Mouse (Mus musculus) embryo, embryonic 9.5 days (tissue): Measurements from ENCODE around the gene Ddah2.
"Not testable (repeated sequence)": the region's sequence is repeated elsewhere in the genome, so short reads cannot be mapped to it uniquely, and the experiment has no call there.

ENCODE experiments used
- DNase-seq: peaks from one replicate; pipeline ENCODE4 v3.0.0-alpha.2; 2017; ENCODE audit errors: extremely low spot score

The Ddah2 gene

DNA sequence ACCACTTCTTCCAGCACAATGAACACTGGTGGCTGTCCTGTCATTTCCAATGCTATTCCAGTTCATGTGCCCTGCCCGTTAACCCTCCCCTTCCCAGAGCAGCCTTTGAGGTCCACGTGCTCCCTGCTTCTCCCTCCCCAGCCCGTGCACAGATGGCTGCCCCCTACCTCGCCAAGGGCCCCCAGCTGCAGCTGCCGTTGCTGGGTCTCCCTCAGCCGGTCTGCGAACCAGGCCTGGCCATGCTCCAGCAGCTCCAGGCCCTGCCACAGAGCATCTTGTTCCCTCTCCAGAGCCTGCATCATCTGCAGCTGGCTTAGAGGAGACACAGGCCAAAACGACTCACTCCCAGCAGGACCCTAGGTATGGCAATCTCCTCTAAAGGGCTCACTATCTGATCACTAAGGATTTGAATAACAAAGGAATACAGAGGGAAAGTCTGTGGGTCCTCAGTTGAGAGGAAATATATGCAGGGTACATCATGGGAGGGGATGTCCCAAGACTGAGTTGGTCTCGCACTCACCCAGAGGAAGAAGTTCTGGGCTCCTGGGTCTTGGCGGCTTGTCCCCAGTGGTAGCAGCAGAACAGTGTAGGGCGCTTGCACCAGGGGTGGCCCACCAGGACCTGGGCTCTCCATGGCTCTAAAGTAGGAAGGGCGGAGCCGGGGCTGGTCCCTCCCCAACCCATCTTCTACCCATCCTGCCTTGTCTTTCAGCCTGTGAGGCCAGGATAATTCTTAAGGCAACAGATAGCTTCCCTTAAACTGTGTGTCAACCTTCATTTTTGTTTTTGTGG is 31.4 kb upstream of the Ddah2 start, which contains the start of gene Sapcd1:
Gene Sapcd1, minus strand, starts transcription at position 740 of the 792 bp plus-strand sequence.
- DNase-seq, result no peak

DNA sequence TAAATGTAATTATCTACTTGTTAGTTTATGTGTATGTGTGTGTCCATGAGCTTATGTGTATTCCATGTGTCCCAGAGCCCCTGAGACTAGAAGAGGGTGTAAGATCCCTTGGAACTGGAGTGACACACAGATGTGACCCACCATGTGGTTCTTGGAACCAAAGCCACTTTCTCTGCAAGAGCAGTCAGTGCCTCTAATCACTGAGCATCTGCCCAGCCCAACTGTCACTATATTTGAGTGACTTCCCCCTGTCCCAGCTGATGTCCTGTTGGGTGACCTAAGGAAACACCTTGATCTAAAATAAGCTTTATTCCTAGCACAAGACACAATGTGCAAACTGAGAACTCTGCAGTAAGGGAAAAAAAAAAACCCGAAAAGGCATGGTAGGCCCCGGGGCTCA is 30.5 kb upstream of the Ddah2 start:
- DNase-seq, result no peak

DNA sequence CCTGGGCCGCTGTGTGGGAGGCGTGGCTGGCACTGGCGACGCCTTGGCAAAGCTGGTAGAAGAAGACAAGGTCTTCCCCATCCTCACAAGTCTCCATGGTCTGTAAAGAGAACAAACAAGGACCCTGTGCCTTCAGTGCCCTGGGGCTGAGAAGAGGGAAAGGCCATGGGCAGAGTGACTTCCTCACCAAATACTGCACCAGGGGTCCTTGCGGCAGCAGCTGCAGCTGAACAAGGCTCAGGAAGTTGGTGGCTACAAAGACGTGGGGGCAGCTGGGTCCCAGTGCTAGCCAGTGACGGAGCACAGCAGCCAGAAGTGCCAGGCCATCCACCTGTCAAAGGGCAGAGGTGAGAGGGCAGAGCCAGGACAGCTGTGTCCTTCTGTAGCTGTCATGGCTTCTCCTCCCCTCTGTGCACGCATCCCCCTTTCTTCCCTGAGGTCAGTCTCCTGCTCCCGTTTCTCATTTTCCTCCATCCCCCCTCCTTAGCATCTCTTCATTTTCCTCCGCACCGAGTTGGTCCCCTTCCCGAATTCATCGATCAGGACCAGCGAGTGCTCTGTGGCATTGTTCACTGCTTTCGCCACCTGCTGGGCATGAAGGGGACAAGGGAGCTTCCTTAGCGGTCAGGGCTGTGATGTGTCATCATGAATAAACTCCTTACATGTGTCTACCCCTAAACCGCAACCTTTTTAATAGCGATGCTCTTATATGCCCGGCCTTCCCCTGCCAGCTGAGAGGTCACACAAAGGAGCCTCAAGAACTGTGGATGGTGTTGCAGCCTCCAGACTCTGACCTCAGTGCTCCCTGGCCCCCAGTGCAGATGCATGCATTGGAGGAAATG is 28.9 kb upstream of the Ddah2 start:
- no peak for DNase-seq

DNA sequence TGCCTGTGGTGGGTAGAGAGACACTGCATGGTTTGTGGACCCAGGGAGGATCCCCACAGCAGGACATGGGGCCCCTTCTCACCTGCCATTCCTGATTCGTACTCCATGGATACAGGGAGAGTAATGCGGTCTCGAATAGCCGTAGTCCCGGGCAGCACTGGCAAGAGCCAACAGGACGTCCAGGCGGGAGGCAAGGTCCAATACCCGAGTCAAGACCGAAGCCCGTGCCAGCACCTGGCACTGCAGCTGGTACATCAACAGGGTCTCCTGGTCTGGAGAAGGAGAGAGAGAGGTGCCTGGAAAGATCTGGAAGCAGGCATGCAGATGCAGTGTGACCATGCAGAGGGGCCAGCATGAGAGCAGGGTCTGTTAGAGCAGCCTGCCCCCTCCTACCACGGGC is 27.6 kb upstream of the Ddah2 start:
- no peak for DNase-seq

DNA sequence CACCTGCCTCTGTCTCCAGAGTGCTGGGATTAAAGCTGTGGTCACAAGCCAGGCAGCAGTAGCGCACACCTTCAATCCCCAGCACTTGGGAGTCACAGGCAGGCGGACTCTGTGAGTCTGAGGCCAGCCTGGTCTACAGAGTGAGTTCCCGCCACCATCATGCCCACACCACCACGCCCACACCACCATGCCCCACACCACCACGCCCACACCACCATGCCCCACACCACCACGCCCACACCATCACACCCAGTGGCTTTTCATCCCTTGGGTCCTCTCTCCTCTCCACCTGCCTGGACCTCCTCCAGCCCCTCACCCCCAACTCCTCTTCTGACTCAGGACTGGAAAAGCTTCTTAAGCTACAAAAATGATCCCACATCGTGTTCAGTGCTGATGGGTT is 27.0 kb upstream of the Ddah2 start:
- no peak for DNase-seq

DNA sequence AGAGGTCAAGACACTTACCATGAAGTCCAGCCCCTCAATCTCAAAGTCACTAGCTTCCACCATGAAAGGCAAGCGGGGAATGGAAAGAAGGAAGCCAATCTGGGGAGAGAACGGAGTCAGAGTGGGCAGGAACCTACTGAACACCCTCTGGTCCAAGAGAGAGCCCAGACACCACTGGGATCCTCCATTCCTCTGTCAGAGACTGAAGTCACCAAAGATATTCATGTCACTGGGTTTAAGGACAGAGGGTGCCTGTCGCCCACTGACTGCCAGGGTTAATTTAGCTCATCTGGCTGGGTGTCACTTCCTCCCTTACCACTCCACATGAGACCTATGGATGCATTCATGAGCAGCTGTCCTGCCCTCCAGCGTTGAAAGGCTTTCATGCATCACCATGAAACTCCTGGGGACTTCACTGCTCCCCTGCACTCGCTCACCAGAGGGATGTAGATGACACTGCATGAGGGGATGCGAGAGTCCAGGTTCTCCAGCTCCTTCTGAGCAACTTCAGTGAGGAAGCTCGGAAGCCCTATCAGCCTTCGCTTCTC is 26.4 kb upstream of the Ddah2 start:
- DNase-seq, result no peak

DNA sequence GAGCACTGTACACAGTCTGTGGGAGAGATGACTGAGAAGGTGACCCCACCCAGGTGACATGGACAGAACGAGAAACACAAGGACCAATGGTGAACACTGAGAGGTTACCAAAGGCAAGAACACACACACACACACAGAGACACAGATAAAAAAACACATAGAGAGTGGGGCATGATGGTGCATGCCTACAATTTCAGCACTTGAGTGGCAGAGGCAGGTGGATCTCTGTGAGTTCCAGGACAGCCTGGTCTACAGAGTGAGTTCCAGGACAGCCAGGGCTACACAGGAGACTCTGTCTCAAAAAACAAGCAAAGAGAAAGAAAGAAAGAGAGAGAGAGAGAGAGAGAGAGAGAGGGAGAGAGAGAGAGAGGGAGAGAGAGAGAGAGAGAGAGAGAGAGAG is 25.1 kb upstream of the Ddah2 start:
- DNase-seq, result not testable (repeated sequence)

DNA sequence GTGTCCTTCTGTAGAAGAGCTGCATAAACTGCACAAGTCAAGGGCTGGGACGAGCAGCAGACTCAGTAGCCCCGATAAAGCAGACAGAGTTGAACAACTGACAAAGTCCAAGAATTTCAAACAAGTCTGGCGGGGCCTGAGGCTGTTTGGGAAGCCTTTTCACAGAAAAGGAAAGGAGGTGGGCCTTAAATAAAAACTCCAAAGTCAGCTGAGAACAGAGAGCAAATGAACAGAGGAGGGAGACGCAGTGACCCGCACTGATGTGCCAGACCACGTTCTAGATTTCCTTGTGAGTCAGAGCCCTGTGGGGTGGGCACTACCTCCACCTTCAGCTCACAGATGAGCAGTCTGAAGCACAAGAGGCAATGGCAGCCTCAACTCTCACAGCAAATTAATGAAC is 23.9 kb upstream of the Ddah2 start:
- DNase-seq, result no peak

DNA sequence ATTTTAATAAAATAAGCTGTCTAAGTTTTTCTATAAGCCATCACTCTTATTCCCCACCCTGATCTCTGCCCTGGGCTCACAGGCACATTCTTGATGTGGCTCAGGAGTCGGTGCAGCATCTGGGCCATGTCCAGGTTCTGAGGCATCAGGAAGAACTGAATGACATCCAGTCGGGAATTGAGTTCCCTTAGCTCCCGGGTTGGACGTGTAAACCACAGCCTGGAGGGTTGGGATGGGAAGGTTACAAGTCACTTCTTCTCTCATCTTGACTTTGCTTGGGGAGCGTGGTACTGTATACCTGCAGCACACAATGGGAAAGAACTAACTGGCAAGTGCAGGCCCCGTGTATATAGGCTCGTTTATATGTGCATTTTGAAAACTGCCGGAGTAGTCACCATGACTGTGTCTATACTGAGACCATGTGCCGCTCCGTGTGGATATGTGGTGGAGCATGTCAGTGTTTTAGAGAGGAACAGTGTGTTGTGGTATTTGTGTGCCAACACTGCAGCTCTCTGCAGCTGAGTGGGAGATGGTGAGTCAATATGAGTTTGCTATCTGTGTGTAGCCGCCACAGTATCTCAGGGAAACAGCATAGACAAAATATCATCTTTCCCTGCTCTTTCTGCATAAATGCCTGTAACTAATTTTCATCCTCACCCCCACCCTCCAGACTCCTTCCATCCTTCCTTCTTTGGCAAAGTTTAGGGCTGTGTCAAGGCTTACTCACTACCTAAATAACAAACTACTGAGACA is 19.5 kb upstream of the Ddah2 start:
- no peak for DNase-seq

DNA sequence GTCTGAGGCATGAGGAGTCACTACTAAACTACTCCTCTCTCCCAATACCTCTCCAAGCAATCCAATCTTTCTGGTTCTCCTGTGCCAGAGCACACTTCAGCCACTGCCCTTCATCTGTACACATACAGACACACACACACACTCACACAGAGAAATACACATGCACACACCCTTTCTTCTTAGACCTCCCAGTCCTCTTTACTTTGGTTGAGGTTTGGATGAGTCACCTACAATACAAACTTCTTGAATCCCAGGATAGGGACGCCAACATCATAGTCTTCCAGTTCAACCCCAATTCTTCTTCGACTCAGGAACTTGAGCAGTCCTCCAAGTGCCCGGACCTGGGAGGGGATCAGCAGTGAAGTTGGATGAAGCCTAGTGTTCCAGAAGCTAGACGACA is 15.0 kb upstream of the Ddah2 start:
- no peak for DNase-seq

DNA sequence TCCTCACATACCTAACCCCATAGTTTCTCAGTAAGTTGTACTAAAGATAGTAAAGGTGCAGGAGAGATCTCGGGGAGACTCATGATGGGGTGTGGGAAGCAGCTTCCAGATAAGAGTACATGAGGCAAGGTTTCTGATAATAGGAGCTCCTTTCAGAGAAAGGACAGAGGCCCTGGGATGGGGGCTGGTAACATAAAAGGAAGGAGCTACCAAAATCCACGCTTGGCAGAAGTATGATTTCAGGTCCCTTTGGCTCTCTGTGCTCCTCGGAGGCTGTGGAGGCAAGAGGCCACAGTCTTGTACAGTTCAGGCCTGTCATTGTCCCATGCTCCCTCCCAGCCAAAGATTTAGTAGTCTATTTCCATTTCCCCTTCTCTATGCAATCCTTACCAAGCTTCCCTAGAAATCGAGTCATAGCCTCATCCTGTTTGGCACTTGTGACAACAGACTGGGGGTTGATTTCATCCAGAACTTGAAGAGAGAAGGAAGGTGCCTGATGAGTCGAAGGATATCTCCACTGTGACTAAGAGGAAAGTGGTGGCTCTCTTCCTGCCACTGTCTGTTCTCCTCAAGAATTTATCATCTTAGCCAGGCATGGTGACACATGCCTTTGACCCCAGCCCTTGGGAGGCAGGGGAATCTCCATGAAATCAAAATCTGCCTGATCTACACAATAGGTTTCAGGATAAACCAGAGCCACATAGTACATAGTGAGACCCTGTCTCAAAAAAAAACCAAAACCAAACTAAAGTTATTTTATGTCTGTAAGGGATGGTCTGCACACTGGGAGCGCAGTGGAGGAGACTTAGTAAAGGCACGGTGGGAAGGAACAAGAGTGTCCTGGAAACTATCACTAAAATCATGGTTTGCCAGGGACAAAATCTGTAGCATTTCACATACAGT is 13.7 kb upstream of the Ddah2 start:
- no peak for DNase-seq

DNA sequence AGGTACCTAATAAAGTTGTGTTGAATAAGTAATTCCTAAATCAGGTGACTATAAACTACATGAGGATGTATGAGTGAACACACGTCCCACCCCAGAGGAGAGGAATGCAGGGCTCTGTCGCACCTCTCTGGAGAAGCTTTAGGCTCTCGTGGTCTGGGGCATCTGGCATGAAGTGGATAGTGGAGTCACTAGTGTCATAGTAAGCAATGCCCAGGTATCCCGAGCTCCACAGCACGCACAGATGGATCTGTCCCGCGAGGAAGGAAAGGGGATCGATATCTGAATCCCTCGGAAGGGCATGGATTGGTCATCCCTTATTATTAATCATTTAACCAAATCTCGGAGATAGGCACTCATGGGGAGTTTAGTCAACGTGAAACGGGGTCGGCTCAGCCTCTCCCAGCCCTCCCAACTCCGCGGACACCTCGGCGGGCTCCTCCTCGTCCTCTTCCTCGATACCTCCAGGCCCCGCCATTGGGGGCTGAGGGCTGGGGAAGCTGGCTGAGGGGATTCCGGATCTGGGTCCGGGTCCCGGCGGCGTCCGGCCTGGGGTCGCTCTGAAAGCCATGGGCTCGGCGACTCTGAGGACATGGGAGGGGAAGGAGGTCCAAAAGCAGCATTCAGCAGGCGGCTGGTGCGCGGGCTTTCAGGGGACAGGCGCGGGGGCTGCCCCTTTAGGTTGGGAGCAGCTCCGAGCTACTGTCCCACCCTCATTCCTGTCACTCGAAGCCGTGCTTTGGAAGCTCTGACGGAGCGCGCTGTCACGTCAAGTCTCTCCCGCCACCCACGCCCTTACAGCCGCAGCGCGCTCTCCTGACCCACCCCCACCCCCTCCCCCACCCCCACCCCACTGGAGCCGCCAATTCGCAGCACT is 12.8 kb upstream of the Ddah2 start:
- no peak for DNase-seq

DNA sequence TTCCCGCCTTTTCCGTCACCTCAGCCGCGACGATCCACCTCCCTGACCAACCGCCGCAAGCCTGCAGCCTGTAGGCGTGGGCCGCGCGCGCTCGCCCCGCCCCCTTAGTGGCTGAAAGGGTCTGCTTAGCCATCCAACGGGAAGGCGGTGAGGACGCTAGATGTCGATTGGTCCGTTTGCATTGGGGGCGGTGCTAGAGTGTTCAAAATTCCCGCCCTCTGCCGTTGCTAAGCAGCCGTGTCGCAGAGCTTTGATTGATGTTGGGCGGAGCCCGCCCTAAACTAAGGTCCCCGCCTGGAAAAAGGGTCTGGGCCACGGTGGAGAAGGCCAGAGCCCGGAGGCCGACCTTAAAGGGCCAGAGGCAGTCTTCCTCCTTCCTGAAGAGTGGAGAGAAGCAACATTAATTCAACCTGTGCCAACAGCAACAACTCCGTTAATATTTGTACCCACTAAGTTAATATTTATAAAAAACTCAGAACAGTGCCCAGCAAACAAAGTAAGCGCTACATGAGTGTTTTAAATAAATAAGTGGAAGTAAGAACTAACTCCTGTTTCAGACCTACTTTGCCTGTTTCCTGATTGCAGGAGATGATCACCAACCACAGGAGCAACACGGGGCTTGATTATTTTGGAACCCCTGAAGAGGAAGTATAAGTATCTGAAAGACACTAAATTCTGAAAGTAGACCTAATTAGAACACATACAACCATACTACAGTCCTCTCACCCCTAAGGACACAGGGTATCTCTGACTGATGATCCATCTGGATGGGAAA is 12.0 kb upstream of the Ddah2 start, which contains the start of gene Msh5:
Gene Msh5, minus strand, starts transcription at position 65 of the 775 bp plus-strand sequence.
- peak; percentile 99 for DNase-seq

DNA sequence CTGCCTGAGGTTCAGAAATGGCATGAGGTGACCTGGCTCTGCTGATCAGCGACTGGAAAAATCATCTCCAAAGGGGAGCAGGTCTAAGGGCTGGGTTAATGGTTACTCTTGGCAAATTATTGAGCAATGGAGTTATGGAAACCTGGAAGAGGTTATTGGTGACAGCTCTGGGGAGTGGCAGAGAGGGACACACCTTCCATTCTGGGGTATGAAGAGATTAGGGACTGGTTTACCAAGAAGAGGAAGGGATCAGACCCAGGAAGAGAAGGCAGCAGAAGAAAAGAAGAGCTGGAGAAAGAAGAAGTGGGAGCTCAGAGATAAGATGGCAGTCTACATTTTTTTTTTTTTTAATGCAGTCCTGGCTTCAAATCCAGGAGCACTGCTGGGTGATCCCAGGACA is 11.1 kb upstream of the Ddah2 start:
- DNase-seq, result no peak

DNA sequence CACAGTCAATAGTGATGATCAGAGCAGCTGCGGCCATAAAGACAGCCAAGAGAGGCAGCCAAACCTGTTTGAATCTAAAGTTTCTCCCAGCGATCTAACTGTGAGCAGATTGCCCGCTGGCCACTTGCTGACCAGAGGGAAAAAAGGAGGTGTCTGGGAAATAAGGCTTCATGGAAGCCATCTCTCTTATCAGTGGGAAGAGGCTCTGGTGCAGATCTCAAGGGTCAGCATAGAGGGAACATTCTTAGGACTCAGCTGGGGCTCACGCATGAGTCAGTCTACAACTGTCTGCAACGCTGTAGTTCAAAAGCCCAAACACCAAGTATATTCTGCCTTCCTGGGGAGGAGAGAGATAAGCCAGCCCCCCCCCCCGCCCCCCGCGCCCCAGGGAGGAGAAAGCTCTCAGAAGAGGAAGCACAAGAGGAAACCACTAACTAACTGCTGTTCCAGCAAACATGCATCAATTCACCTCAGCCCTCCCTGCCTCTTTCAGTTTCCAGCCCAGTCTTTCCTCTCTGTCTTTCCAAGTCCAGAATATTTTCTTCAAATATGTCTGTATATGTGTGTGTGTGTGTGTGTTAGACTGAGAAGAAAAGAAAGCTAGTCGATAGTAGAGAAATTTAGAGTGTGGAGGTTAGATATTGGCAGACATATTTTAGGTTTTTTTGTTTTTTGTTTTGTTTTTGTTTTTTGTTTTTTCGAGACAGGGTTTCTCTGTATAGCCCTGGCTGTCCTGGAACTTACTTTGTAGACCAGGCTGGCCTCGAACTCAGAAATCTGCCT is 10.5 kb upstream of the Ddah2 start:
- DNase-seq, result peak; percentile 39

DNA sequence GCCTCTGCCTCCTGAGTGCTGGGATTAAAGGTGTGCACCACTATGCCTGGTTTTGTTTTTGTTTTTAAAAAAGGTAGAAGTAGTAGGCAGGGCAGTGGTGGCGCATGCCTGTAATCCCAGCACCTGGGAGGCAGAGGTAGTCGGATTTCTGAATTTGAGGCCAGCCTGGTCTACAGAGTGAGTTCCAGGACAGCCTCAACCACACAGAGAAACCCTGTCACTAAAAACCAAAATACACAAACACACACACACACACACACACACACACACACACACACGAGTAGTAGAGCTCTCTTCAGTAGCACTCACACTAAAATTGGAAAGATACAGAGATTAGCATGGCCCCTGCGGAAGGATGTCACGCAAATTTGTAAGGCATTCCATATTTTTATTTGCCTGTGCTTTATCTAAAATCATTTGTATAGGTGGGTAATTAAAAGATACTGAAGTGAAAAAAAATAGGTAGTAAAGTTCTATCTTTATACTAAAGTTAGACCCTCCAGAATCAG is 9.8 kb upstream of the Ddah2 start:
- no peak for DNase-seq

DNA sequence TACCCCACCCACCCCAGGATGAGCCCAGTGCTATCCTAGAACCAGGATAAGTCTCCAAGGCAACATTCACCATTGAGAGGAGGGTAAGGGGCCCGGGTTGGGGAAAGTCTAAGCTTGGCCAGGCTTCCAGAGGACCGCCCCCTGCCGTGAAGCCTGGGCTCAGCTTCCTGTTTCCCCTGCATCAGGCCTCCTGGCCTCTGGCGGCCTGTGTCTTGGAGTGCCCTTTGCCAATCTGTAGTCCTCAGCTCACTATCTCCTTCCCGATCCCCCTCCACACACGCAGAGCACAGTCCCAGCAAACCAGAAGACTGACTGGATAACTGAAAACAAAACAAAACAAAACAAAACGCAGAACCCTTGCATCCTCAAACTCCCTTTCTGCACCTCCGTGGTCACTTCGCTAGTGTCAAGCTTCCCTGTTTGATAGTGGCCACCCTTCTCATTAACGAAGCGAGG is 9.2 kb upstream of the Ddah2 start, which contains the start of gene Clic1:
Gene Clic1, plus strand, starts transcription at position 406 of the 456 bp plus-strand sequence.
- peak; percentile 85 for DNase-seq
